Mouse (Mus musculus): ENCODE measurements around the gene Gucy2g. TPM values are rescaled to one million over a fixed set of nuclear protein-coding genes. Genes with fewer than 3 reads are reported as not detected.

Gene Gucy2g
- total RNA-seq, 4 experiments from 2014 or later: not detected

GRCm38 (mm10) chr19:55247563-55247962, 6.5 kb upstream of the Gucy2g start:
- DNase-seq: no peak

- DNase-seq: peak; percentile 50
Observed at GRCm38 (mm10) chr19:55244791-55245231, 3.8 kb upstream of the Gucy2g start.

- no peak for DNase-seq
Observed at GRCm38 (mm10) chr19:55239766-55240426, 1.1 kb downstream of the Gucy2g start.

GRCm38 (mm10) chr19:55236564-55236963, 4.5 kb downstream of the Gucy2g start:
- DNase-seq: no peak

- DNase-seq: no peak
Observed at GRCm38 (mm10) chr19:55236026-55236425, 5.0 kb downstream of the Gucy2g start.

- DNase-seq: peak; percentile 88
Observed at GRCm38 (mm10) chr19:55232136-55232535, 8.9 kb downstream of the Gucy2g start.

- no peak for DNase-seq
Observed at GRCm38 (mm10) chr19:55231081-55231480, 10.0 kb downstream of the Gucy2g start.

- no peak for DNase-seq
Observed at GRCm38 (mm10) chr19:55227135-55227534, 13.9 kb downstream of the Gucy2g start.

- DNase-seq: no peak
Observed at GRCm38 (mm10) chr19:55226621-55227020, 14.4 kb downstream of the Gucy2g start.

GRCm38 (mm10) chr19:55222268-55222667, 18.8 kb downstream of the Gucy2g start:
- DNase-seq: no peak

GRCm38 (mm10) chr19:55221208-55221607, 19.8 kb downstream of the Gucy2g start:
- DNase-seq: no peak

GRCm38 (mm10) chr19:55219359-55219758, 21.7 kb downstream of the Gucy2g start:
- no peak for DNase-seq

GRCm38 (mm10) chr19:55218741-55219221, 22.3 kb downstream of the Gucy2g start:
- no peak for DNase-seq

- peak; percentile 60 for DNase-seq
Observed at GRCm38 (mm10) chr19:55218192-55218739, 22.8 kb downstream of the Gucy2g start.

- DNase-seq: no peak
Observed at GRCm38 (mm10) chr19:55217365-55217764, 23.7 kb downstream of the Gucy2g start.

GRCm38 (mm10) chr19:55216876-55217275, 24.2 kb downstream of the Gucy2g start:
- DNase-seq: no peak

- DNase-seq: no peak
Observed at GRCm38 (mm10) chr19:55213617-55214340, 27.3 kb downstream of the Gucy2g start.

- DNase-seq: no peak
Observed at GRCm38 (mm10) chr19:55211698-55212097, 29.3 kb downstream of the Gucy2g start.

GRCm38 (mm10) chr19:55209084-55209483, 32.0 kb downstream of the Gucy2g start:
- DNase-seq: no peak

GRCm38 (mm10) chr19:55208654-55209053, 32.4 kb downstream of the Gucy2g start:
- DNase-seq: no peak

GRCm38 (mm10) chr19:55207746-55208538, 33.1 kb downstream of the Gucy2g start:
- DNase-seq: no peak

- no peak for DNase-seq
Observed at GRCm38 (mm10) chr19:55207205-55207604, 33.8 kb downstream of the Gucy2g start.
